Mouse (Mus musculus) hematopoietic multipotent progenitor cell, adult 10-12 weeks (in vitro differentiated cells): Measurements from ENCODE around the gene Olfr1453. TPM values are rescaled to one million over a fixed set of nuclear protein-coding genes. Genes with fewer than 3 reads are reported as not detected.

Source experiments
- polyA plus RNA-seq: library from polyadenylated mRNA; stranded (reverse); fragments of >175 nt; gene quantifications from 2 replicates; pipeline ENCODE4 v1.2.3, GENCODE M21; 2012; ENCODE audit warnings: low replicate concordance

Olfr1453 gene
- not detected in 2 replicates for polyA plus RNA-seq

DNA sequence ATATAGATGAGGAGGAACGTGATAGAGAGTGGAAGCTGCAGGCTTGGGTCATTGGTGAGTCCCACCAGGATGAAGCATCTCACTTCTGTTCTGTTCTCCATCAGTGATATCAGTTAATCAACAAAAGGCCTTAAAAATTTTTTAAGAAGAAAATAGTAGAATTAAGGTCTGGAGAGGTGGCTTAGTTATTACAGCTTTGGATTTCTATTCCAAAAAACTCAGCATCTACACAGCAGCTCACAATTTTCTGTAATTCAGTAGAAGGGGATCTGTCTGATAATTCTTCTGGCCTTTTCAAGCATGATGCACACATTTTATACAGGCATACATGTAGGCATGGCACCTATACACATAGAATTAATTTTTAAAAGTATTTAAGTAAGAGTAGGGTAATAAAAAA, at the start of gene Olfr1453:
Gene Olfr1453 (minus strand): TSS at position 101 of the 400 bp plus-strand sequence.

GRCm38 (mm10) chr19:13060310-13060709, 32.2 kb upstream of the Olfr1453 start, which contains the start of gene Olfr1454:
Olfr1454 (plus strand) TSS chr19:13060610.

GRCm38 (mm10) chr19:12994714-12995113, 33.4 kb downstream of the Olfr1453 start, which contains the start of gene Olfr1451:
Olfr1451 (plus strand) TSS chr19:12995014.

Other genes with a start within 250 kb of the Olfr1453 start
- gene Zfp91, start 232.2 kb downstream of the Olfr1453 start, polyA plus RNA-seq, result 24.5 and 39.3 TPM in 2 replicates
- 4.5 and 5.1 TPM in 2 replicates for gene Lpxn, start 232.1 kb downstream of the Olfr1453 start, polyA plus RNA-seq
- not detected in 2 replicates for gene Gm5244, start 181.6 kb downstream of the Olfr1453 start, polyA plus RNA-seq
- gene Olfr1444, start 171.0 kb downstream of the Olfr1453 start, polyA plus RNA-seq, result 0.10 TPM in 1 of 2 replicates, not detected in the other
- gene Olfr1445, start 144.5 kb downstream of the Olfr1453 start, polyA plus RNA-seq, result not detected in 2 replicates
- gene Olfr1446, start 134.8 kb downstream of the Olfr1453 start, polyA plus RNA-seq, result not detected in 2 replicates
- not detected in 2 replicates for gene Olfr1447, start 124.6 kb downstream of the Olfr1453 start, polyA plus RNA-seq
- gene Olfr1448, start 103.9 kb downstream of the Olfr1453 start, polyA plus RNA-seq, result not detected in 2 replicates
- not detected in 2 replicates for gene Olfr1449, start 97.5 kb downstream of the Olfr1453 start, polyA plus RNA-seq
- gene Olfr1450, start 78.1 kb downstream of the Olfr1453 start, polyA plus RNA-seq, result not detected in 2 replicates
- gene Olfr1451, start 33.3 kb downstream of the Olfr1453 start, polyA plus RNA-seq, result not detected in 2 replicates
- gene Olfr1454, start 32.3 kb upstream of the Olfr1453 start, polyA plus RNA-seq, result not detected in 2 replicates
- not detected in 2 replicates for gene Olfr1457, start 69.6 kb upstream of the Olfr1453 start, polyA plus RNA-seq
- not detected in 2 replicates for gene Olfr1458, start 78.4 kb upstream of the Olfr1453 start, polyA plus RNA-seq
- gene Olfr1459, start 121.2 kb upstream of the Olfr1453 start, polyA plus RNA-seq, result not detected in 2 replicates
- gene Olfr1461, start 134.7 kb upstream of the Olfr1453 start, polyA plus RNA-seq, result not detected in 2 replicates
- not detected in 2 replicates for gene Olfr1462, start 157.4 kb upstream of the Olfr1453 start, polyA plus RNA-seq
- gene Olfr1463, start 203.0 kb upstream of the Olfr1453 start, polyA plus RNA-seq, result not detected in 2 replicates